Mouse (Mus musculus) forebrain, embryonic 12.5 days (tissue): Measurements from ENCODE around the gene Gpd2. TPM values are rescaled to one million over a fixed set of nuclear protein-coding genes. Genes with fewer than 3 reads are reported as not detected.

ENCODE experiments used
- ATAC-seq: fragments of 200-750 bp; cut with Nextera tagmentation; 2 replicates; pipeline ENCODE4 v1.8.0; 2017; ENCODE audit warnings: moderate TSS enrichment; ENCODE audit not compliant: low FRiP score
- H3K27ac ChIP-seq: fragments of 300-500 bp; sonication (generic); 2 replicates; pipeline ENCODE4 v1.5.1; 2016; ENCODE audit warnings: mild to moderate bottlenecking
- H3K27me3 ChIP-seq: fragments of 300-500 bp; sonication (generic); 2 replicates; pipeline ENCODE4 v1.6.1; 2016; ENCODE audit warnings: mild to moderate bottlenecking
- H3K36me3 ChIP-seq: fragments of 300-500 bp; sonication (generic); replicated peaks from 2 replicates; pipeline ENCODE4 v1.6.1; 2016; ENCODE audit warnings: mild to moderate bottlenecking
- H3K4me1 ChIP-seq: fragments of 300-500 bp; sonication (generic); 2 replicates; pipeline ENCODE4 v1.6.1; 2016
- H3K4me2 ChIP-seq: fragments of 300-500 bp; sonication (generic); 2 replicates; pipeline ENCODE4 v1.6.1; 2016; ENCODE audit warnings: mild to moderate bottlenecking, moderate library complexity
- H3K4me3 ChIP-seq: fragments of 300-500 bp; sonication (generic); replicated peaks from 2 replicates; pipeline ENCODE4 v1.5.1; 2016; ENCODE audit warnings: mild to moderate bottlenecking
- H3K9ac ChIP-seq: fragments of 300-500 bp; sonication (generic); 2 replicates; pipeline ENCODE4 v1.6.1; 2016; ENCODE audit warnings: mild to moderate bottlenecking
- H3K9me3 ChIP-seq: fragments of 300-500 bp; sonication (generic); 2 replicates; pipeline ENCODE4 v1.6.1; 2016
- WGBS: fragments of 180-500 bp; shearing (Covaris S2); methylation state at CpG from one replicate; pipeline ENCODE4 v1.1.7; 2016; 5-methylcytosine and 5-hydroxymethylcytosine counted together
- polyA plus RNA-seq: library from polyadenylated mRNA; unstranded; fragments of >200 nt; fragmentation: Nextera tagmentation; extraction: Ambion mirVana; gene quantifications from 2 replicates; pipeline ENCODE4 v1.2.1, GENCODE M21; 2016

Gene Gpd2
- polyA plus RNA-seq, 1 experiment from 2014 or later = 23.1 TPM

DNA sequence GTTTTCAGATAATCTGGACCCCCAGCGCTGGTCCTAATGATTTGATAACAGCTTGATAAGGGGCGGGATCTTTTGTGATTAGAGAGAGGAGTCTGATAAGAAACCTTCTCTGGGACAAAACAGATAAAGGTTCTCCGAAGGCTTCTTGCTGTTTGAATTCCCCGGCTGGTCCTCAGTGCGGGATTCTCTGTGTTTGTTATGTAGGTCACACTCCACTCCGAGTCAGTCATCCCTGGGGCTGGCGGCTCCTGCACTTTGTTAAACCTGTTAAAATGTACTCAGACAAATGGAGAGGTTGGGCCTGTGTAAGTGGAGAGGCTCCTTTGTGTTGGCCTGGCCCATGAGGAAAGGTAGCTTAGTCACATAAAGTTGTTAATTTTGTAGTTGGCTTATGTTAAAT, 91.9 kb downstream of the Gpd2 start:
- H3K9me3 ChIP-seq = no peaks in the 10 kb centered on the region
- H3K4me3 ChIP-seq = no peak overlapping the region
- no peak for ATAC-seq
- peaks cover 5% of the 10 kb centered on the region; the same call in 1 of the 2 replicates for H3K4me1 ChIP-seq
- no peak overlapping the region for H3K4me2 ChIP-seq
- 81% methylated on average over 7 of the region's 7 CpGs for WGBS
- H3K9ac ChIP-seq = no peak overlapping the region
- no peaks in the 10 kb centered on the region for H3K27me3 ChIP-seq
- no peak overlapping the region for H3K27ac ChIP-seq
- no peaks in the 10 kb centered on the region for H3K36me3 ChIP-seq

DNA sequence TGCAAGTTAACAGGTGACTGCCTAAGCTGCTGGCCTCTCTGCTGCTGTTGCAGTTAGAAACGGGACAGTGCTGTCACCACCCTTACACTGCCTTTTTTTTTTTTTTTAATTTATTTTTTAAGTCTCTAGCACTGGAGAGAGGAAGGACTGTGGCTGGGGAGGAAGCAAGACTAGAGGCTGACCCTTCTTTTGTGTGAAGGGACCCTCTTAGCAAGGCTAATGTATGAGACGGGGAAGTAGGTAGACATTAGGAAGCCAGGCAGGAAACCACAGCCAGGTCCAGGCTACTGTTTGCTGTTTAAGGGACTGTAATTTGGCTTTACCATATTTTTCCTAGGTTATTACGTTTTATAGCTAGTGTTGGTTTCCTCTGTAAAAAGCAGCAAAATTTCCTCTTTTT, 93.4 kb downstream of the Gpd2 start:
- Histone ChIP-seq H3K4me2 (no peak overlapping the region), H3K27ac (no peak overlapping the region), H3K36me3 (no peaks in the 10 kb centered on the region), H3K9ac (no peak overlapping the region), H3K4me1 (peaks cover 7% of the 10 kb centered on the region; the same call in 1 of the 2 replicates), H3K9me3 (no peaks in the 10 kb centered on the region), H3K27me3 (0 out of 2 replicates have a peak, but pooled peaks cover 4% of the 10 kb centered on the region), H3K4me3 (no peak overlapping the region)
- no peak for ATAC-seq
- WGBS = 78% methylated on average over 3 of the region's 3 CpGs

DNA sequence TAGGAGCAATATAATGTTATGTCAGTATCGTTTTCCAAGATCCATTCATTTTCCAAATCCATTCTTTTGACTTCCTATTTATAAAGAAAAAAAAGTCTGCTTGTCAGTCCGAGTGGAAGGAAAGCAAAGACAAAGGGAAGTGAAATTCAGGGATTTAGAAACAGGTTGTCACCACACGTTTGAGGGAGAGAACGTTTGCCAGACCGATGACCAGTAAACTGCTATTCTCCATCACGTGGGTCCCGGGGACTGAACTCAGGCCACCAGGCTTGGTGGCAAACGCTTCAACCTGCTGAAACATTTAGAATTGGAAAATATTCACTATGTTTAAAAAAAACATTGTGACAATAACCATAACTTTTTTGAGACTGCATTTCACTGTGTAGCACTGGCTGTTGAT, 93.8 kb downstream of the Gpd2 start:
- H3K27me3 ChIP-seq = 0 out of 2 replicates have a peak, but pooled peaks cover 4% of the 10 kb centered on the region
- no peak overlapping the region for H3K27ac ChIP-seq
- no peaks in the 10 kb centered on the region for H3K36me3 ChIP-seq
- H3K4me2 ChIP-seq = no peak overlapping the region
- no peaks in the 10 kb centered on the region for H3K9me3 ChIP-seq
- H3K4me3 ChIP-seq = no peak overlapping the region
- no peak for ATAC-seq
- 89% methylated on average over 8 of the region's 8 CpGs for WGBS
- no peak overlapping the region for H3K9ac ChIP-seq
- peaks cover 7% of the 10 kb centered on the region; the same call in 1 of the 2 replicates for H3K4me1 ChIP-seq

DNA sequence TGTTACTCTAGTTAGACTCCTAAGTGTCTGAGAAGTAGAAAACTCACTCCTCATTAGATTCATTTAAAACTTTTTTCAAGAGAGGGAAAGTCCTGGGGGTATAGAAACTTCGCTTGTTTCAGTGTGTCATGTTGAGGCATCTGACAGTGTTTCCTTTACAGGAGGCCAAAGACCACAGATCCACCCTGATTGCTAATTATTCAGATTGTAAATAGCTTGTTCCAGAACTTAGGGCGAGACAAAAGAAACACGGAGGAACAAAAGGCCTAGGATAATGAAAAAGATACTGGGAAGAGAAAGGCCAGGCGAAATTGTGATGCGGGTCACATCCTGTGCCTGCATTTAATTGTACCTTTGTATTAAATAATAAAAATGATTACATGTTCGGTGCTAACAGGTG, 96.0 kb downstream of the Gpd2 start:
- Histone ChIP-seq H3K4me1 (peaks cover 7% of the 10 kb centered on the region; the same call in 1 of the 2 replicates), H3K27ac (no peak overlapping the region), H3K4me3 (no peak overlapping the region), H3K9me3 (no peaks in the 10 kb centered on the region), H3K36me3 (no peaks in the 10 kb centered on the region), H3K27me3 (0 out of 2 replicates have a peak, but pooled peaks cover 4% of the 10 kb centered on the region), H3K4me2 (no peak overlapping the region), H3K9ac (no peak overlapping the region)
- 43% methylated on average over 6 of the region's 6 CpGs for WGBS
- no peak for ATAC-seq

DNA sequence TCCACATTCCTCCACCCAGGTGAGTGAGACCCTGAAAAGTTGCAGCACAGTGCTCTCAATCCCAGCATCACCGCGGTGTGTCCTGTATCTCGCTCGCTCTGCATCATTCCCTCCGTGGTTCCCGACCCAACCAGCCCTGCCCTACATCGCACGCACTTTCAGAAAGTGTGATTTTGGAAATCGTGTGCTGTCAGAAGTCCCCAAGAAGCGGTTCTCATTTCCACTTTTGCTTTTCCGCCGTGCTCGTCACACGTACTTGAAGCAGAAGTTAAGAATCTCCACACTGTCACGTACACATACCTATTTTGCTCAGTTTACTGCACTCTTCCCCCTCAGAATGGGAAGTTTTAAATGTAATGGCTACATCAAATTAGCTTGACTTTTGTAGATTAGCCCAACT, 98.0 kb downstream of the Gpd2 start:
- no peak overlapping the region for H3K27ac ChIP-seq
- 0 out of 2 replicates have a peak, but pooled peaks cover 4% of the 10 kb centered on the region for H3K27me3 ChIP-seq
- H3K9ac ChIP-seq = no peak overlapping the region
- H3K9me3 ChIP-seq = no peaks in the 10 kb centered on the region
- peaks cover 10% of the 10 kb centered on the region; the same call in 1 of the 2 replicates for H3K4me1 ChIP-seq
- WGBS = 89% methylated on average over 15 of the region's 15 CpGs
- H3K4me3 ChIP-seq = no peak overlapping the region
- no peaks in the 10 kb centered on the region for H3K36me3 ChIP-seq
- H3K4me2 ChIP-seq = no peak overlapping the region
- no peak for ATAC-seq

DNA sequence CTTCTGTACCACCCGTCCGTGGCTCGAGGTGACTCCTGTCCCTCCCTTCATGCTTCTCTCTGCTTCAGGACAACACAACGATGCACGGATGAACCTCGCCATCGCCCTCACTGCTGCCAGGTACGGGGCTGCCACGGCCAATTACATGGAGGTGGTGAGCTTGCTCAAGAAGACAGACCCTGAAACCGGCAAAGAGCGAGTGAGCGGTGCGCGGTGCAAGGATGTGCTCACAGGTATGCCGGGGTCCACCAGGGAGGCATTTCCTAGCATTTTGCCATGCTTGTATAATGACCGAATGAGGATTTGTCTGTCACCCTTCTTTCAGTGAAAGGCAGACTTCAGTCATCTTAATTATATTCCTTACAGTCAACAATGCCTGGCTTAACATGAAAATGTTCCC, 101.3 kb downstream of the Gpd2 start:
- Histone ChIP-seq H3K27me3 (0 out of 2 replicates have a peak, but pooled peaks cover 4% of the 10 kb centered on the region), H3K4me1 (peaks cover 8% of the 10 kb centered on the region; the same call in 1 of the 2 replicates), H3K4me3 (no peak overlapping the region), H3K9me3 (no peaks in the 10 kb centered on the region), H3K27ac (no peak overlapping the region), H3K36me3 (no peaks in the 10 kb centered on the region), H3K4me2 (no peak overlapping the region), H3K9ac (no peak overlapping the region)
- ATAC-seq = no peak
- 92% methylated on average over 16 of the region's 16 CpGs for WGBS

DNA sequence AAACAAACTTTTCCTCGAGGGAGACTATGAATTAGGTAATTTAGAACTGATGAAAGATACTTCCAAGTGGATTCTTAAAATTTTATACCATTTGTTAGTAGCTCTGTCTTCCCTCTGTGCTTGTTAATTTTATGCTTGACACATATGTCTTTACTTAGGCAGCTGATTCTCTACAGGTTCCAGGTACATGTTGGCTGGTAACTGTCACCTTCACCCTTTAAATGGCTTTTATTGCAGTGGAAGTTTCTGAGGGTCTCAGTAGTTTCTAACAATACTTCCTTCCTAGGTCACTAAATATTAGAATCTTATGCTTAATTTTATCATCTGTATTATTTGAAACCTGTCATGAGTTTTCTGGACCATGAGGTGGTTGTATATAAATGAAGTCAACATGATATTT, 105.5 kb downstream of the Gpd2 start:
- H3K9ac ChIP-seq = no peak overlapping the region
- no peak for ATAC-seq
- no peaks in the 10 kb centered on the region for H3K27me3 ChIP-seq
- peaks cover 3% of the 10 kb centered on the region; the same call in 1 of the 2 replicates for H3K4me1 ChIP-seq
- H3K4me3 ChIP-seq = no peak overlapping the region
- no peak overlapping the region for H3K27ac ChIP-seq
- WGBS = 75% methylated on average over 1 of the region's 1 CpGs
- H3K9me3 ChIP-seq = no peaks in the 10 kb centered on the region
- H3K4me2 ChIP-seq = no peak overlapping the region
- H3K36me3 ChIP-seq = no peaks in the 10 kb centered on the region

DNA sequence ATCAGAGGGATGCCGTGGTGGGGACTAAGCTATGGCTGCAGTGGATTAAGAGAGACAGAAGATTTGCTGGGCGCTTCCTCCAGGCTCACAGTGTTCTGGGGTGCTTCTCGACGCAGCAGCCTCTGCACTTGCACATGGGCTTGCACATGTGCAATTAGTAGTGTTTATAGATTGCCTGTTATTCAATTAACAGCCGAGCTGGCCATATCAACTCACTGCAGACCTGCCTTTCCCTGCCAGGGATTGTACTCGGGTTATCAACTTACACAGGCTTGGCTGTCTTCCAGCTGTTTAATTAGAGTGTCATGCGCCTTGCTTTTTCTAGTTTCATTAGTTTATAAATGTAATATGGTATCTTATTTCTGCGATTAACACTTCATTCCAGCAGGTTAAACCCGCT, 113.2 kb downstream of the Gpd2 start:
- ATAC-seq = peak; percentile 61; the same call in 1 of the 2 replicates
- no peak overlapping the region for H3K9ac ChIP-seq

DNA sequence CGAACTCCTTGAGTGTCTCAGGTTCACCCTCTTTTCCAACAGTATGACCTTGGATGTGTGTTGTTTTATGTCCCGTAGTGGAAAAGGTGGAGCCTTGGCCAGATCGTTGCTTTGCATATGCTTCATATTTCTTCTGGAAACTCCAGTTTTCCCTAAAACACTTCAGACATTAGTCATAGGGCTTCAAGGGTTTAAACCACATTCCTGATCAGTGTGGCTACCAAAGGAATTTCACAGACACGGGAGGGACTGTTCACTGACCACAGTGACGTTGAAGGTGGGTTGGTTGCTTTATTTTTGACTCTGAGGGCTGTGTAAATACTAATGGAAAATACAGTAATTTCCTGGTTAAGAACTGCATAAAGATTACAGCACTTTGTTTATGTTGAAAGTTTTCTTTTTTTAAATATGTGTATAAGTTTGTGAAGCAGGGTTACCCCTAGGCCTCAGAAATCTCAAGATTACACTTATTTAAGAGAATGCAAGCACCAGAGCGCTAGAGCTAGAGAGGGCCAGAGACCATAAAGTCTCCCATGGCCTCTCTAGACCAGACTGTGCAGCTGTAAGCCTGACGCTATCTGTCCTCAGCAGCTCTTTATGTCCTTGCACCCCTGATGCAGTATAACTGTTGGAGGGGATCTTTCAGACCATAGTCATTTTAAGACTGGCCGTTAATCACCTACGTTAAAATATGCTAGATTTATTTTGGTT, 116.4 kb downstream of the Gpd2 start:
- Histone ChIP-seq H3K4me1 (peaks cover 4% of the 10 kb centered on the region; the same call in 1 of the 2 replicates), H3K36me3 (no peaks in the 10 kb centered on the region; the same call in 1 of the 2 replicates), H3K9me3 (no peaks in the 10 kb centered on the region), H3K27ac (no peak overlapping the region), H3K27me3 (no peaks in the 10 kb centered on the region), H3K4me3 (no peak overlapping the region), H3K9ac (no peak overlapping the region), H3K4me2 (no peak overlapping the region)
- ATAC-seq = no peak
- WGBS = 94% methylated on average over 9 of the region's 9 CpGs

More for the DNA sequence above, 113.2 kb downstream of the Gpd2 start:
- no peaks in the 10 kb centered on the region for H3K36me3 ChIP-seq
- H3K9me3 ChIP-seq = no peaks in the 10 kb centered on the region
- no peak overlapping the region for H3K4me2 ChIP-seq
- H3K27me3 ChIP-seq = no peaks in the 10 kb centered on the region
- peaks cover 4% of the 10 kb centered on the region; the same call in 1 of the 2 replicates for H3K4me1 ChIP-seq
- 53% methylated on average over 9 of the region's 9 CpGs for WGBS
- no peak overlapping the region for H3K4me3 ChIP-seq
- no peak overlapping the region for H3K27ac ChIP-seq

DNA sequence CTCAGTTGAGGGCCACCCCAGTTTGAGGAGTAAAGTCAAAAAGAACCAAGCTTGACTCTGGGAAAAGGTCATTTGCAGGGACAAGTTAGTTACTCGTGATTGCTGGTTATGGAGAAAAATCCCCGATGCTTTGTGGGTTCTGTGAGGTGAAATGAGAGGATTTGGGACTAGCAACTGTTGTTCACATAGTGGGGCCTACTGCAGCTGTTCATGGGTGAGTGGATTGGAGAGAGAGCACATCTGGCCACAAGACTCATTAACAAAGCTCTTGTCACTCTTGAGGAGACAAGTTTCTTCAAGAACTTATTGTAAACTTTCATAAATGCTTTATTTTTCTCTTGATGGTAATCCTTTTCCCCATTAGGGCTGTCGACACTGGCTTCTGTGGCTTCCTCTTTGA, 117.4 kb downstream of the Gpd2 start:
- 66% methylated on average over 3 of the region's 3 CpGs for WGBS

DNA sequence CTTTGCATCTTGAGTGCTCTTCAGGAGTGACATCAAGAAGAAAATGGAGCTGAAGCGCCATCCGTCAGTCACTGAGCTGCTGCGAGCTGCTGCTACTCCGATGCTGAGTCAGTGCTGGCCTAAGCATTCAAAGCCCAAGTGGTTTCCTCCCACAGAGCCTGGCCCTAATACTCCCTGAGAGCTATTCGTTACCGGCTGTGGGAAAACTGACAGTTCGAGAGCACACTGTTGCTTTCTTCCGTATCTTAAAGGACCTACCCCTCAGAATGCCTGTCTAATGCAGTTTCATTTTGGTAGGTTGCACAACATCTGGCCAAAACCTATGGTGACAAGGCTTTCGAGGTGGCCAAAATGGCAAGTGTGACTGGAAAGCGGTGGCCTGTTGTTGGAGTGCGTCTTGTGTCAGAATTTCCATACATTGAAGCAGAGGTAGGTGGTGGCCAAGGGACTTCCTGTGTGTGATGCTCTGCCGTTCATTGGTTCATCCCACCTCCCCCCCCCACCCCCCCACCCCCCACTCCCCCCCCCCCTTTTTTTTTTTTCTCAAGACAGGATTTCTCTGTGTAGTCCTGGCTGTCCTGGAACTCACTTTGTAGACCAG, 118.9 kb downstream of the Gpd2 start:
- H3K27ac ChIP-seq = no peak overlapping the region
- H3K4me1 ChIP-seq = no peaks in the 10 kb centered on the region
- H3K27me3 ChIP-seq = no peaks in the 10 kb centered on the region
- ATAC-seq = no peak
- H3K4me2 ChIP-seq = no peak overlapping the region
- no peaks in the 10 kb centered on the region for H3K9me3 ChIP-seq
- H3K4me3 ChIP-seq = no peak overlapping the region
- no peaks in the 10 kb centered on the region; the same call in 1 of the 2 replicates for H3K36me3 ChIP-seq
- WGBS = 73% methylated on average over 12 of the region's 12 CpGs
- H3K9ac ChIP-seq = no peak overlapping the region

More for the DNA sequence above, 117.4 kb downstream of the Gpd2 start:
- H3K9me3 ChIP-seq = no peaks in the 10 kb centered on the region
- ATAC-seq = no peak
- no peaks in the 10 kb centered on the region for H3K27me3 ChIP-seq
- H3K9ac ChIP-seq = no peak overlapping the region
- no peak overlapping the region for H3K4me2 ChIP-seq
- H3K36me3 ChIP-seq = no peaks in the 10 kb centered on the region; the same call in 1 of the 2 replicates
- H3K27ac ChIP-seq = no peak overlapping the region
- peaks cover 4% of the 10 kb centered on the region; the same call in 1 of the 2 replicates for H3K4me1 ChIP-seq
- no peak overlapping the region for H3K4me3 ChIP-seq

DNA sequence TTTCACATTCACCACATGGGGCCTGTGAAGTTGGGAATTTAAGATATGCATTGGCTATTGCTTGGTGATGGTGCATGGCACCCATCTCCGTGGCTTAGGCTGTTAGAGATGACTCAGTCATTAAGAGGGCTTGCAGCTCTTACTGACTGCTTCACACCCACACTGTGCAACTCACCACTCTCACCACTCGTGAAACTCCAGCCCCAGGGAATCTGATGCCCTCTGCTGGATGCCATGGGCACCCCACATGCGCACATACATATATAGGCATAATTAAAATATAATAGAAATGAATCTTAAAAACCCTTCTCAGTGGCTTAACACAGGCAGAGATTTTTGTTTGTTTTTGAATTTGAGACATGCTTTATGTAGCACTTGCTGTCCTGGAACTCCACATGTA, 125.1 kb downstream of the Gpd2 start:
- no peaks in the 10 kb centered on the region for H3K9me3 ChIP-seq
- 87% methylated on average over 3 of the region's 3 CpGs for WGBS
- no peak for ATAC-seq
- H3K4me1 ChIP-seq = no peaks in the 10 kb centered on the region
- no peak overlapping the region for H3K27ac ChIP-seq
- H3K36me3 ChIP-seq = no peaks in the 10 kb centered on the region; the same call in 1 of the 2 replicates
- H3K4me2 ChIP-seq = no peak overlapping the region
- no peaks in the 10 kb centered on the region for H3K27me3 ChIP-seq
- H3K9ac ChIP-seq = no peak overlapping the region
- H3K4me3 ChIP-seq = no peak overlapping the region
